Mouse (Mus musculus) regulatory T cell (primary cell): ENCODE measurements around the gene Tbl1xr1.

ENCODE experiments used
- in situ Hi-C: fragments of 300-600 bp; cut with MboI, MseI; formaldehyde crosslinking; loops from one replicate; pipeline ENCODE4 v1.15.1; 2025; ENCODE audit warnings: high pct_unique_total_duplicates

Gene Tbl1xr1

DNA sequence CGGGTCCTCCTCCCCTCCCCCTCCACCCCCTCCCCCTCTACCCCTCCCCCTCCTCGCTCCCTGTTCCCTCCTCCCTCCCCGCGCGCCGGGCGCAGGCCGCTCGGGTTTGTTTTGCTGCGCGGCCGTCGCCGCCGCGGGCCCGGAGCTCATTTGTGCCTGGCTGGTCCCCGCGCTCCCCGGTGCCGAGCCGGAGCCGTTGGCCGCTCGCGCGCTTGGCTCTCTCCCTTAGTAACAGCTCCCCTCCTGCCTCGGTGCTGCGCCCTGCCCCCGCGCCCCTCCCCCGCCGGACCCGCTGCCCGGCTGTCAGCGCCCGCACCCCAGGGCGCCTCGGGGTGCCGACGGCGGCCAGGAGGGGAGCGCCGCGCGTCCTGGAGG is at the start of gene Tbl1xr1:
Gene Tbl1xr1, plus strand, starts transcription at position 92 of the 375 bp plus-strand sequence.
- in situ Hi-C loops: loop anchor here (5.0 kb wide), 1 partner anchor 139 kb away; no protein-coding TSS in a partner anchor

DNA sequence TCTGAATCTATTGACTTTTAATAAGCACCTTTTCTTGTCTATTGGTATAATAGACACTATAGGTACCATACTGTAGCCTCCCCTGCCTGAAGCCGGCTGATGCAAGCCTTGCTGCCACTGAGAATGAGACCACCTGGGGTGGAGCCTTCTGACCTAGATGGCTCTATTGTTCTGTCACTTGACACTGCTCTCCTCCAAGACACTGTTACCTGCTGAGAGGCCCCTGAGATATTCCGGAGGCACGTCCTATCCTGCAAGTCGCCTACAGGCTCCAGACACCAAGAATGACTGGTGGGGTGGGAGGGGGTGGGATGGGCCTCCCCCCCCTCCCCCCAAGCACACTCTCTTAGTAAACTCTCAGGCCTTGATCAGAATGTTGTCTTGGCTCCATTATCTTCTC is 38.4 kb upstream of the Tbl1xr1 start:
- in situ Hi-C loops: loop anchor here (25.0 kb wide), 1 partner anchor 1376 kb away; no protein-coding TSS in a partner anchor

DNA sequence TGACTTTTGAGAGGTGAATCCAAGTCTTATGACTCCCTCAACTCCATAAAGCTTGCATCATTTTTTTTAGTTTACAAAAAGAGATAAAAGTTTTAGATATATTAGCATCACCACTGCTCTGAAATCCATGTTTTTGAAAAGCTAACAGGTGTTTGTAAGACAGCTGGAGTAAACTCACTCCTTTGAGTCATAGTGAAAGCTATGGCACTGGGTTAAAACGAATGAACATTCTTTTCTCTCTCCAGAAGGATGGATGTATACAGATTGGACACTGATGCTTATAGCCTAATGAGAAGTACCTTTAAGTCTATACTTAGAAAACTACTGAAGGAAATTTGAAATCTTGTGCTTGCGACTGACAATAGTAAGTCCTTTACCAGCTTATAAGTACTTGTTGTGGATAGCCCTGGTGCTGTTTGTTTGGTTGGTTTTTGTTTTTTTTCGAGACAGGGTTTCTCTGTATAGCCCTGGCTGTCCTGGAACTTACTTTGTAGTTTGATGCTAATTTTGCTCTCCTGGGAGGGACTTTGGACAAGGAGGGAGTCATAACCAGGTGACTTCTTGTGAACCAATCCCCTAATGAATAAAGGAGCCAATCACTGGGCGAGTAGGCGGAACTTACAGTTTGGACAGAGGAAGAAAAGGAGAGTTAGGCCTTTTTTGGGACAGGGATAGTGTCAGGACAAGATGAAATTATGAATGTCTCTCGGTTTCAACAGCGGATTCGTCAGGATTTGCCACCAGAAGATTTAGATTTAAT is 37.2 kb upstream of the Tbl1xr1 start:
- in situ Hi-C loops: loop anchor here (25.0 kb wide), 1 partner anchor 1377 kb away; no protein-coding TSS in a partner anchor

DNA sequence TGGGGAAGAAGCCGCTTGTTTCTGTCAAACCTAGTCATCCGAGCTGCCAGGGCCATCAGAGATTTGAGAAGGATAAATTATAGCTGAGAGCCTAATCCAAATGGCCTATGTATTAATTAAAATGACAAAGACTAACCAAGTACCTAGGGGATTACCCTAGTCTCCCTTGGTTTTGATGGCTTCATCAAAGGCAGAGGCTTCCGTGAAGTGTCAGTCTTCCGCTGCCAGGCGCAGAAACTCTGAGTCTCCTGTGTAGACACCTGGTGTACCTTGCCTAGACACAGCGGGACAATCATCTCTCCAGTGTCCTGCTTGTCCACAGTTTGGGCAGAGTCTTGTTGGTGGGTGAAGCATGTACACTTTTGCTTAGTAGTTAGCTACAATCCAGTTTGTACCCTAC is 35.8 kb upstream of the Tbl1xr1 start:
- in situ Hi-C loops: loop anchor here (25.0 kb wide), 1 partner anchor 1378 kb away; no protein-coding TSS in a partner anchor

DNA sequence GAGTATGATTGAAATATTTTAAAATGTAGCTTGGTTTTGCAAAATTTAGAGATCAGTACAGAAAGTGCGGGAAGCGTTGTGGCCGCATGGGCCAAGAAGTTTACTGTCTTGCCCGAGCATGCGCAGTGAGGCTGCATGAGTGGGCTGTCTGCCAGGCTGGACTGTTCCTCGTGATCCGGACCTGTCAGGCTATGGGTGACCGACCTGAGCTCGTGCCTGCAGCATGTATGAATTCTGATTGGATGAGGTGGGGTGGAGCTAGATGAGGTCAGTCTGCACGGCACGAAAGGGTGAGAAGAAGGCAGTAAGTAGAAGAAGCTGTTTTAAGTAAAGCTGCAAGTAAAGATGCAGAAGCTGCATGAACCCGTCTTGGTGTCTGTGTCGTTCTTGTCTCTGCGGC is 29.2 kb upstream of the Tbl1xr1 start:
- in situ Hi-C loops: loop anchor here (25.0 kb wide), 1 partner anchor 1385 kb away; no protein-coding TSS in a partner anchor

DNA sequence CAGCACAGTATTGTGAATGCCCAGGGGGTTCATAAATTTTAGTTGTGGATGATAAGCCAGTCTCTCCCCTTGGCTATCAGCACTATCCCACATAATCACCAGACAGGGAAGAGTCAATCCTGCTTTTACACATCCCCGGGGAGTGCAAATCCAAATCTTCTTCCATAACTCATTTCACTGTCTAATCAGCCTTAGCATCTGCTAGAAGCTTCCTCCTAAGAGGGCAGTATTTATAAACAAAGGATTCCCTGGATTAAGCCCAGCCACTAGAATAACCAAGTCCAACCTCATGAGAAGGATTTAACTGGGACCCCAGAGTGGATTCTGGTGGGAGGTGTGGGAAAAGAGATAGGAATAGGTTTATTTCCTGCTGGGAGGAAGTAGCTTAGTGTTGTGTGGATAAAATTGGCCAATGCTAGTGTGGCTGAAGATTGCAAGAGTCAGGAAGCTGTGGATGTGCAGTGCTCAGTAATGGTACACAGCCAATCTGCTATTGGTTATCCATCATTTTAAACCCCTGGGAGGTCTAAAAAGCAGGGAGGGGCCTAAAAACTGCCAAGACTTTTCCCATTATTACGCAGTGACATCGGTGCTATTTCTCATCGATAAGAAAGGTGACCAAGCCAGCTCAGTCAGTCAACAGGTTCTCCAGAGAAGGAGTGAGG is 19.7 kb upstream of the Tbl1xr1 start:
- in situ Hi-C loops: no loop called here

DNA sequence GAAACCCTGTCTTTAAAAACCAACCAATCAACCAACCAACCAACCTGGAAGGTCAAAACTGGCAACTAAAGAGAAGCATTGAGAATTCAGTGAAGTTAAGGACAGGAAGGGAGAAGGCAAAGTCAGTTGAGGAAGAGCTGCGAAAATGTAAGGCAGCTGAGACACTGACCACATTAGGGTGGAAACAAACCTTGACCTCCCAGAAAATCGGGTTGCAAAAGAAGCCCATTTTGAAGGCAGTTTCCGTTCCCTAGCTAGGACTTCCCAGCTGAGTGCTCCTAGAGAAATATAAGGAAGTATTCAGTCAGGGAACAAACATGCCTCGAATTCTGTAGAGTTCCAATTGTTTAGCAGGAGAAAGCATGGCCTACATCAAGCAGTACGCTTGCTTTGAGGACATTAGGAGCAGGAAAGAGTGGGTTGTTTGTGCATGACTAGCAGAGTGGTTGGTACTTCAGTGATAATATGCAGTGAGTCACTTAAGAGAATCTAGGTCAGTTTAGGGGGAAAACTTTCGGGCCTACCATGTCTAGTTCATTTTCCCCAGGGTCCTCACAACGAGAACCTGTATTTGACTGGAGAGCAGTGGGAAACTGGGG is 18.1 kb upstream of the Tbl1xr1 start:
- in situ Hi-C loops: no loop called here

DNA sequence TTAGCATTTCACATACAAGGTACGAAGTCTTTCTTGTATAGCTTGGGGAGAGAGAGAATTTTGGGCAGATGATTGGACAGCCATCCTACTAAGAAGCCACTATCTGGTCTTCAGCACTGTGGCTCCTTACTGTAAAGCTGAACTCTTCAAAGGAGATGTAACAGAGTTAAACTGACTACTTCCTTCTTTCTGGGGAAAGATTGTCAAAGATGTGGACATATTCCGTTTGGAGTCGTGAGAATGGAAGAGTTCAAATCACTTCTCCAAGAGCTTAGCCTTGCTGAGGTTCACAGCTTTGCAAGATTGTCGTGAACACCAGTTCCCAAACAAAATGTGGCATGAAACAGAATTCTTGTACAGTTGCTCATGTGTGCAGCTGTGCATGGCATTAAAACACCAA is 15.3 kb upstream of the Tbl1xr1 start:
- in situ Hi-C loops: no loop called here

DNA sequence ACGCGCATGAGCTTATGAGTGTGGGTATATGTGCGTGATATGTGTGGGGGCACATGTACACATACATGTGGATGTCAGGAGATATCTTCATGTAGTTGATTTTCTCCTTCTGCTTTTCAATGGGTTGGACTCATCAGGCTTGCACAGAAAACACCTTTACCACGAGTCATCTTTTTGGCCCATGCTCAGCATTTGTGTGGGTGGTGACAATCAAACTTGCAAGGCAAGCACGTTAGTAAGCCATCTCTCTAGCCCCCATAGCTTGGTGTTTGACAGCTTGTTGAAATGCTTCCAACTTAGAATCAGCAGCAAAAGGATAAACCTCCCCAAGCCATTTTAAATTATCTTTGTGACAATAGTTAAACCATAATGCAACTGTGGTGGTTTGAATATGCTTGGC is 7.8 kb upstream of the Tbl1xr1 start:
- in situ Hi-C loops: no loop called here

DNA sequence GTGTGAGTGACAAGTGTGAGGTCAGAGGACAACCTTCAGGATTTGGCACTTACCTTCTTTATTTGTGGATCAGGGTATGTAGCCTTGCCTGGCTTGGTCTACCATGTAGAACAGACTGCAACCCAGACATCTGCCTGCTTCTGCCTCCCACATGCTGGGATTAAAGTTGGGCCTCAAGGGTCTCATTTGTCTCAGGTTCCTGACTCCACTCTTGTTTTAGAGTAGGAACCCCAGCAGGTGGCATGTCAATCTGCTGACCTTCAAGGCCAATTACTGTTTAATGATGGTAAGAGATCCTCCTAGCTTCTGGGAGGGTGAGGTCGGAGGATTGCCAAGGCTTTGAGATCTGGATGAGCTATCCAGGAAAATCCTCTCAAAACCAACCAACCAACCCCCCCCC is 2.5 kb upstream of the Tbl1xr1 start:
- in situ Hi-C loops: loop anchor here (5.0 kb wide), 1 partner anchor 82 kb away; no protein-coding TSS in a partner anchor

DNA sequence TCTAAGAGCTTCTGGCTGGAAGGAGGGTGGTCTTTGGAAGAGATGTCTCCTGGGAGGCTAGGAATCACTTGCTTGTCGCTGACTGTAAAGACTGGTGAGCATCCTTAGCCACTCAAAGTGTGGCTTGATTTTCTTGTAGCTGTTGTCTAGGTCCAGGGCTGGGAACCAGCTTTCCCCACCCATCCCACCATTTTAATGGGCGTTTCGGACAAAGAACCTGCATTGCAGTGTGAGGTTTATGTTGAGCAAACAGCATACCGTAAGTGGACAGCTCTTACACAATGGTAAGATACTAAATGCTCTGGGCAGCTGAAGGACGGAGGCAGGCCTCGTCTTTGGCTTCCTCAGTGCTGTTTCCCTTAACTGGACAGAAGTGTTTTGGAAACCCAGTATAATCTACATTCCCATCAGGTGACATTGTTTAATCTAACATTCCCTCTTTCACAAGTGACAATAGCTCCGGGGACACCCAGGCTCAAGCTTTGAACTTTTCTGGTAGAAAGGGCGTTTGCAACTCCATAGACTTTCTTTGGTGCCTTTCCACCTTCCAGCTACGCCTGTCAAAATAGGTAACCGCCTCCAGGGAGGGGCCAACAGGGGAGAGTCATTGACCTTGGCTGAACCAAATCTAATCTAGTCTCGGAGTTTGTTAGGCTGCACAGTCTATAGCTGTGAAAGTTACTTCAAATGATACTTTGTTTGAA is 1.7 kb upstream of the Tbl1xr1 start:
- in situ Hi-C loops: loop anchor here (5.0 kb wide), 2 partner anchors 82 to 137 kb away; no protein-coding TSS in a partner anchor

DNA sequence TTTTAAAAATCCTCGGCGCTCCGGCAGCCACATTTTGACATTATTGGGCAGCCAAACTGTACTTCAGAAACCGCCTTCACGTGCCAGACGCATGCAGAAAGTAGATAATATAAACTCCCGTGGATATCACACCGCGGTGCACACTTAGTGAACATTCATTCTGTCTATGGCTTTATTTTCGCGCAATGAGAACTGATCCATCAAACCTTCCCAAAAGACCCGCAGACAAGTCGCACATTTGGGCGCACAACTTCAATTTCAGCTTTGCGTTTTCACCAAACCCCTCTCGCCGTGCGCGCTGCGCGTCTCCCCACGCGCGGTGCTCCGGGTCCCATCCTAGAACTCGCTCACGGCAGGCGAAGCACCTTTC is 950 bp upstream of the Tbl1xr1 start:
- in situ Hi-C loops: loop anchor here (5.0 kb wide), 1 partner anchor 138 kb away; no protein-coding TSS in a partner anchor

DNA sequence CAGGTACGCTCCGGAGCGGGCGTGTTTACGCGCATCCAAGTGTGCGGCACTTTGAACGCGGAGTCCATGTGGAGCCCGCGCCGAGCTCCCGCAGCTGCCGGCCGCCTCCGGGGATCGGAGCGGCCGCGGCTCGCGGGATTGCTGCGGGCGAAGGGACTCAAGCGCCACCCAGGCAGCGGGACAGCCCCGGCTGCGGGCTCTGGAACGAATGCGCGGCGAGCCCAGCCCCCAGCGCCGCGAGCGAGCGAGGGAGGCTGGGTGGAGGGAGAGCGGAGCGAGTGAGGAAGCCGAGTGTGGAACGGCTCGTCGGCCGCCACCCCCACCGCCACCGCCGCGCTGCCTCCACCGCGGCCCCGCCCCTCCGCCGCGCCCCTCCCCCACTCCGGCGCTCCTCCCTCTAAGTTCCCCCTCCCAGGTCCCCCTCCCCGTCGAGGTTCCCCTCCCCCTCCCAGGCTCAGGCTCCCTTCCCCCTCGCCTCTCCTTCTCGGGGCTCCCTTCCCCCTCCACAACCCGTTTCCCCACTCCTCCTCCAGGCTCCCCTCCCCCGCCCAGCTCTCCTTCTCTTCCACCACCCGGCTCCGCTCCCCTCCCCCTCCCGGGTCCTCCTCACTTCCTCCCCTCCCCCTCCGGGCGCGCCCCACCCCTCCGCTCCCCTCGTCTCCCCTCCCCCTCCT is 428 bp upstream of the Tbl1xr1 start:
- in situ Hi-C loops: loop anchor here (5.0 kb wide), 1 partner anchor 139 kb away; no protein-coding TSS in a partner anchor

DNA sequence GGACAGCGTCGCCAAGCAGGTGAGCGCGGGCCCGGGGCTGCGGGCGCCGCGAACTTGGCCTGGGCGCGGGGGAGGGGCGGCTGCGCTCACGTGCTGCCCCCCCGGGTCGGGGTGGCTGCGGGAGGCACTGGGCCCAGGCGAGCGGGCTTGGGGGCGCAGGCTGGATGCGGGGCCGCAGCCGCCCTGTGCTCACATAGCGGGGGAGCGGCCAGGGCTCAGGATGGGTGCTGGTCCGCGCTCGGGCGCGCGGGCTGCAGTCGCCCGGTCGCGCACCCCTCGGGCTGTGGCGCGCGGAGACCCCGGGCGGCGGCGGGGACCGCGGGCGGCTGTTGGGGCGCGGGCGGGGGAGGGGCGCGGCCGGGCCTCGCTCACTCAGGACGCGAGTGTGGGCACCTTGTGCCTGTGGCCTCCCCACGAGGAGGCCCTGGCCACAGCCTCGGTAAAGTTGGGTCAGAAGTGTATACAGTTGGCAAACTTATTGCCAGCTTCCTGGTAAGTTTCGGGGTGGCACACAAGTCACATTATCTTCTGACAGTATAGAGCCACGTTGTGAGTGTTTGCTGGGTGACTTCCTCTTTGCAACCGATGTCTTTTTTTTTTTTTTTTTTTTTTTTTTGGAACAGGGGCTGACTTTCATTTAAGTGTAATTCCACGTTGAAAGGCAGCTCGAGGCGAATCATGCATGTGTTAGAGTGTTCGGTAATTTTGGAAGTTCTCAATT is 644 bp downstream of the Tbl1xr1 start:
- in situ Hi-C loops: loop anchor here (5.0 kb wide), 1 partner anchor 140 kb away; no protein-coding TSS in a partner anchor

DNA sequence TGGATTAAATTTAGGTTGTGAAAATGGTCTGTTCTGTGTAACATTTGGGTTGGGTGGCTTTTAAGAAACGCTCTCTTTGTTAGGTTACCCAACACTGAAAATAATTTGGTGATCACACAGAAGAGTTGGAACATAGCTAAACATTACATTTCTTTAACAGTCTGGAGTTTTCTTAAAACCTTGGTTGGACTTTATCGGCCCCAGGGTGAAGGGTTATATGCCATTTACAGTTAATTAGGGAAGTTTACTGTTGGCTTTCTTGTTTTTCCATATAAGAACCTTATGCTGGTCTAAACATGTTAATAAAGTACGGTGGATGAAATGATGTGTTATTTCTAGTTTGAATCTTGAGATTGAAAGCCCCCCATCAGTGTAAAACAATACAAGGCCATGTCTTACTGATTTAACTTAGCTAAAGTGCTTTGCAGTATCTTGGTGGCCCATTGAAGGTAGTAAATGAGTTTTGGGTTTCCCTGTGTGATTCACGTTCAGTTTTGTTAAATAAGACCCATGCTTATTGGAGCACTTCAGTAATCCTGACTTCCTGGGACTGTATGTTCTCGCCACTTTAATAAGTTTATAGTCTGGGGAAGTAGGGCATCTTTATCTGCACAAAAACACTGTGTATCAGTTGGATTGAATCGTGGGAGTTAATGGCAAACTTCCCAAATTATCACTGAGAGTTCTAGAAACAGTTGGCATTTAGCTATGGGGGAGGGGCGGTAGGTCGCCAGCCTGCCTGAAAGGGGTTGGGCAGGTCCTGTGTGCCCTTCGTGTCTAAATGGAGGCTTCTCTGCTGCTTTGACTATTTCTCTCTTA is 1.4 kb downstream of the Tbl1xr1 start:
- in situ Hi-C loops: loop anchor here (5.0 kb wide), 1 partner anchor 141 kb away; no protein-coding TSS in a partner anchor

DNA sequence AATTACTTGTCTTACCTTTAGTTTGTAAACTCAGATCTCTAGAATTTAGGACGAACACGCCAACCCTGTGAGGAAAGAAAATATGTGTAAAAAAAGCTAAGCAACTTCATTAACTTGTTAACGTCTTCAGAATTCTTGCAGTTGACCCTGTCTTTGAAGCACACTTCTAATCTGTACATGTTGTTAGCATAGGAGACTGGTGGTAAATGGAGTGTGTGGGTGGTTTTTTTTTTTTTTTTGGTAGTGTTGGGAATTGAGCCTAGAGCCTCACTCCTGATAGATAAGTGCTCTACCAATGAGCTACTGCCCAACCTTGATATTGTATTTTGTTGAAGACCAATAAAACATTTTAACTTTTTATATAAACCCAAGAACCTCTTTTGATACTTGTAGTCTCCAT is 2.1 kb downstream of the Tbl1xr1 start:
- in situ Hi-C loops: loop anchor here (5.0 kb wide), 1 partner anchor 141 kb away; no protein-coding TSS in a partner anchor

DNA sequence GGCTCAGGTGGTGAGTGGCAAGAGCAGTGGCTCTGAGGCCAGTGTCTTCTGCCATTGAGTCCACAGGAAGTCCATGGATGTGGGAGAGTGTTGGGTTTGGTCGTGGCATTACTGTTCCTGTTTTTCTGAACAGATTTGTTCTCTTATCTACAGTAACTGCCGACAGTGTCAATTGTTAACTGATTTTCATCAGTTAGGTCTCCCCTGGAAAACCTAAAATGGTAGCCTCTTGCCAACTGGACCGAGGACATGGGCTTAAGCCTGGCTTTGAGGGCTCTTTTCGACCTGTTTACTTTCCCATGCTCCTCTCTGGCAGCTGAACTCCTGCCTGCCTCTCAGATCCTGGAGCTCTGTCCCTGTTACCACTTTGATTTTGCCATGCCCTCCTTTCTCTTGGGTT is 5.4 kb downstream of the Tbl1xr1 start:
- in situ Hi-C loops: no loop called here

DNA sequence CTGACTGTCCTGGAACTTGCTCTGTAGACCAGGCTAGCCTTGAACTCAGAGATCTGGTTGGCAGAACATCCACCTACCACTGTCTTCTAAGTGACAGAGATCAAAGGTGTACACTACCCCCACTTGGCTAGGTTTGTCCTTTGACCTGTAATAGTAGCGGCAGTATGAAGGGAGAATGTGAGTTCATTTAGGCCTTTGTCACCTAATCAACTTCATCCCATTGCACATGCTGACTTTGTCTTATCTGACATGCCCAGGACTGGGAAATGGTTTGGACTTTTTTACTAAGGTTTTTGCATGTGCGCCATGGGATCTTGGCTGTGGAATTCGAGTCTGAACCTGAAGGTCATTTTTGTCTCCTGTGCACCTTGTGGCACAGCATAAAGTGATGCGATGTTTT is 6.4 kb downstream of the Tbl1xr1 start:
- in situ Hi-C loops: no loop called here

DNA sequence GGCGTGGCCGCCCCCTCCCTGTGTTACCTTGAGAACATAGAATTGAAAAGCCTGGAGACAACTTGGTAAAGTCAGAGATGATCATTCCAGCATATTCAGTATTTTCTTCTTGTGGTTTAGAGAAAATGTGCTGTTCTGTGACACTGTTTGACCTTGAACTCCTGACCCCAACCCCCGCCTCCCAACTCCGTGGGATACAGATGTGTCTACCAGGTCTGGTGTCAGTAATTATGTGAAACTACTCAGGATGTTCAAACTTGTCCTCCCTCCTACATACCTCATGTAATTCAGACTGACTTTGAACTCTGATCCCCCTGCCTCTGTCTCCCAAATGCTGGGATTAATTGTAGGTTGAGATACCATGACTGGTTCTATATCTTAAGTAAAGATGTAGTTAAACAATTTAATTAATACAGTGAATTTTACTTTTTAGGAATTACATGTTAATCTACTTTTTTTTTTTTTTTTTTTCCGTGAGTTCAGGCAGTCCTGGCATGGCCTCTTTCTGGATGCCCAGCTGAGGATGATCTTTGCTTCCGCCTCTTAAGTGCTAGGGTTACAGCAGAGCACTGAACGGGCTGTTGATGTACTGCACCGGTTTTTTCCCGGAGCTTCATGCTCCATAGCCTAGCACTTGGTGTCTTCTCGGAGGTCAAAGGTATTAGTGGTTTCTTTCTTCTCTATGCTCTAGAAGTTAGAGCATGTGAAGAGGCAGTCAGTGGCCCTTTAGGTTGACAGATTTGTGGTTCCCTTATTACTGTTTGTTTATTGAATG is 8.0 kb downstream of the Tbl1xr1 start:
- in situ Hi-C loops: no loop called here
